ENCODE assay signal across 18 mouse cellular contexts in genomic region chr15:59830553-59831462, GRCm38 (mm10).
DNase-seq lines count a peak whose midpoint lies in the region; ATAC-seq and TF ChIP-seq lines count a peak whose summit lies in the region.
"Had no signal": no experiment of that assay in that cellular context is flagged by ENCODE, and none has a peak within 500 bp of the region (broad histone marks: within the 10 kb centered on the region; RNA-seq: fewer than 3 reads in every experiment).

No protein-coding gene starts in this region.

- DNase-seq in limb, embryonic 10.5 days (ENCODE audit: low spot score), result no peak
- DNase-seq in intestine, embryonic 14.5 days (ENCODE audit: low spot score), result no peak
- no peak for DNase-seq in B cell, adult 2 months
- DNase-seq in gastrocnemius, adult 8-10 months (ENCODE audit: low spot score in 2 of 2), result no peak
- no peak for DNase-seq in frontal cortex, adult 2 months (ENCODE audit: extremely low spot score in 1 of 2, low spot score in 1 of 2)
- DNase-seq: cerebellum, adult 18-20 months; kidney, adult 18-20 months; kidney, postnatal 4 days; layer of hippocampus, postnatal 36 days; left cerebral cortex, postnatal 4 days; right cerebral cortex, postnatal 4 days; thymus, postnatal 4 days had no signal

- H3K79me3 ChIP-seq in C2C12 (ENCODE audit: low read depth), result no peaks in the 10 kb centered on the region

- H3K9ac ChIP-seq in limb, embryonic 12.5 days (replicated peaks), result no peak overlapping the region
- H3K9ac ChIP-seq in intestine, embryonic 14.5 days (ENCODE audit: low read length), result no peak overlapping the region
- H3K9ac ChIP-seq: forebrain, embryonic 15.5 days; hindbrain, embryonic 13.5 days had no signal

- no peaks in the 10 kb centered on the region for H3K79me2 ChIP-seq in C2C12 (ENCODE audit: control insufficient read depth, insufficient read depth)

- 0 out of 2 replicates have a peak, but pooled peaks have one; percentile 37 for ATAC-seq in limb, embryonic 12.5 days (ENCODE audit: insufficient number of reproducible peaks, insufficient read depth, low FRiP score, low TSS enrichment, low read depth)
- peak; percentile 54 for ATAC-seq in intestine, embryonic 14.5 days (replicated peaks; ENCODE audit: low FRiP score, low TSS enrichment, low read depth)
- peak; percentile 87 for ATAC-seq in megakaryocyte progenitor cell, adult 5-6 weeks (replicated peaks; ENCODE audit: poor library complexity)
- ATAC-seq: forebrain, embryonic 15.5 days; midbrain, embryonic 16.5 days had no signal

- no peaks in the 10 kb centered on the region for H3K27me3 ChIP-seq in limb, embryonic 12.5 days
- H3K27me3 ChIP-seq in limb, embryonic 10.5 days (ENCODE audit: low read depth, poor library complexity, severe bottlenecking), result no peaks in the 10 kb centered on the region
- no peaks in the 10 kb centered on the region for H3K27me3 ChIP-seq in C2C12 (ENCODE audit: control insufficient read depth, insufficient read depth, insufficient read length)
- no peaks in the 10 kb centered on the region for H3K27me3 ChIP-seq in intestine, embryonic 14.5 days (replicated peaks; ENCODE audit: control insufficient read depth, insufficient read depth, low read length)
- H3K27me3 ChIP-seq: forebrain, embryonic 15.5 days; hindbrain, embryonic 13.5 days had no signal

- H3K4me2 ChIP-seq in limb, embryonic 12.5 days, result no peak overlapping the region
- H3K4me2 ChIP-seq in intestine, embryonic 14.5 days (ENCODE audit: low read length), result no peak overlapping the region
- H3K4me2 ChIP-seq: forebrain, embryonic 15.5 days; hindbrain, embryonic 13.5 days had no signal

- H3ac ChIP-seq in C2C12 (ENCODE audit: control insufficient read depth, insufficient read length, low read depth), result no peak overlapping the region

- no peaks in the 10 kb centered on the region for H3K9me3 ChIP-seq in limb, embryonic 12.5 days
- H3K9me3 ChIP-seq in limb, embryonic 10.5 days (replicated peaks), result no peaks in the 10 kb centered on the region
- H3K9me3 ChIP-seq in intestine, embryonic 14.5 days (ENCODE audit: control insufficient read depth, low read length), result no peaks in the 10 kb centered on the region
- H3K9me3 ChIP-seq: forebrain, embryonic 15.5 days; hindbrain, embryonic 13.5 days had no signal

- H3K27ac ChIP-seq in limb, embryonic 12.5 days, result peak overlapping the region; percentile 18; the same call in 1 of the 2 replicates
- no peak overlapping the region for H3K27ac ChIP-seq in limb, embryonic 10.5 days
- H3K27ac ChIP-seq in intestine, embryonic 14.5 days (ENCODE audit: low read depth), result no peak overlapping the region
- H3K27ac ChIP-seq: forebrain, embryonic 15.5 days; hindbrain, embryonic 13.5 days had no signal

- peaks cover 22% of the 10 kb centered on the region for H3K4me1 ChIP-seq in limb, embryonic 12.5 days (replicated peaks)
- H3K4me1 ChIP-seq in limb, embryonic 10.5 days, result peaks cover 13% of the 10 kb centered on the region
- H3K4me1 ChIP-seq in intestine, embryonic 14.5 days (replicated peaks; ENCODE audit: control insufficient read depth, insufficient read depth, low read length), result 0 out of 2 replicates have a peak, but pooled peaks cover 5% of the 10 kb centered on the region

- TF ChIP-seq CTCF in C2C12 (IDR thresholded peaks at IDR 0.05; ENCODE audit: control insufficient read depth, insufficient read depth, insufficient read length), result no peak

- no peak overlapping the region for H3K4me3 ChIP-seq in limb, embryonic 12.5 days (replicated peaks)
- no peak overlapping the region for H3K4me3 ChIP-seq in limb, embryonic 10.5 days
- no peak overlapping the region for H3K4me3 ChIP-seq in C2C12 (ENCODE audit: insufficient read depth, poor library complexity, severe bottlenecking)
- H3K4me3 ChIP-seq in intestine, embryonic 14.5 days (ENCODE audit: low read depth, low read length), result no peak overlapping the region
- H3K4me3 ChIP-seq: forebrain, embryonic 15.5 days; hindbrain, embryonic 13.5 days had no signal

- WGBS in limb, embryonic 12.5 days, result 68% methylated on average over 17 of the region's 17 CpGs
- 84% methylated on average over 17 of the region's 17 CpGs for WGBS in limb, embryonic 10.5 days
- WGBS in intestine, embryonic 14.5 days, result 66% methylated on average over 17 of the region's 17 CpGs

- H3K36me3 ChIP-seq in limb, embryonic 12.5 days, result no peaks in the 10 kb centered on the region
- no peaks in the 10 kb centered on the region for H3K36me3 ChIP-seq in limb, embryonic 10.5 days
- no peaks in the 10 kb centered on the region for H3K36me3 ChIP-seq in C2C12 (ENCODE audit: control insufficient read depth, insufficient read depth)
- no peaks in the 10 kb centered on the region for H3K36me3 ChIP-seq in intestine, embryonic 14.5 days (ENCODE audit: control insufficient read depth, insufficient read depth, low read length)
- H3K36me3 ChIP-seq: forebrain, embryonic 15.5 days; hindbrain, embryonic 13.5 days had no signal

TF ChIP-seq in C2C12, 6 proteins besides CTCF, POLR2A, EP300 and RAD21:
- TF ChIP-seq CEBPB (IDR thresholded peaks at IDR 0.05; ENCODE audit: low read depth), result peak; percentile 68
- no peak for TF ChIP-seq MYOG (IDR thresholded peaks at IDR 0.05; ENCODE audit: control insufficient read depth, extremely low read depth, insufficient read length)
- TF ChIP-seq USF1 (IDR thresholded peaks at IDR 0.05; ENCODE audit: low read depth), result no peak
- peak; percentile 64 for TF ChIP-seq MYOD1 (IDR thresholded peaks at IDR 0.05; ENCODE audit: control insufficient read depth, insufficient read length, low read depth)
- TF ChIP-seq MAX (IDR thresholded peaks at IDR 0.05), result no peak
- no peak for TF ChIP-seq FOSL1 (IDR thresholded peaks at IDR 0.05; ENCODE audit: insufficient read depth, low read length, poor library complexity, severe bottlenecking)

Comparison
In these comparisons a context has a peak if more than half of its experiments do, and no peak if none do; other contexts are left out.
1. ATAC-seq: peak in every context shown above with its lines; median percentile 87 in megakaryocyte progenitor cell, adult 5-6 weeks; 54 in intestine, embryonic 14.5 days; 37 in limb, embryonic 12.5 days.